Mouse (Mus musculus): Measurements from ENCODE around the gene A630089N07Rik. TPM values are rescaled to one million over a fixed set of nuclear protein-coding genes. Genes with fewer than 3 reads are reported as not detected.
"Not testable (repeated sequence)": the region's sequence is repeated elsewhere in the genome, so short reads cannot be mapped to it uniquely, and the experiment has no call there.

A630089N07Rik gene
- polyA plus RNA-seq, 1 experiment from 2014 or later = 12.6 TPM

DNA sequence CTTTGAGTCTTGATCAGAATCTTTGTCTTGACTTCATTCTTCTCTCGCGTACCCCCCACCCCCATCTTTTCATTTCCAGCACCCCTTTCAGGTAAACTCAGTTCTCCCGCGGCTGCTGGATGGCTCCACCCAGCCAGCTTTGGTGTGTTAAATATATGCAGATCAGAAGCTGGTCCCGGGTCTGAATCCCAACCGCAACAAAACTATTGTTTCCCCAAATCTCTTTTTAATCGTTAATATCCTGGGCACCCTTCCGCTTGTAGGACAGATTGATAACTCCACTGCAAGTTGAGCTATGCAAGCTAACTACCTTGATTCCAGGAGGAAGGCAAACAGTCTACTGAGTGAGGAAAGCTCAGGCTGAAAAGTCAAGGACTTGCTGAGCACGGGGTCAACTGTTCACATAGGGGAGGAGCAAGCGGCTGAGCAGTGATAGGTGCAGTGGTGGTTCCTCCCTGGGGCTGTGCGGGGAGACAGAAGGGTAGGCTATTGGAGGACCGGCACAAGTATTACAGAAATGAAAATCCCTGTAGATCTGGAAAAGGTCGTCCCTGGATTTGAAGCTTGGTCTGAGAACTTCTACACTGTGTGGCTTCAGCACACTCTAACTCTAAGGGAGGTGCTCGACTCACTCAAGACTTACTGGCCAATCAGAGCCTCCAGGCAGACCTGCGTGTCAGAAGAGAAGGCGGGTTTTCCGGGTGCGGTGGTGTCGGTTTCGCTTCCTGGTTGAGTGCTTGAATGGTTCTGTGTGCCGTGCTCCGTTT lies 85.5 kb downstream of the A630089N07Rik start, which contains the start of gene B230307C23Rik:
TSS of gene B230307C23Rik (plus strand) at position 700 of the 767 bp plus-strand sequence.
- peak; percentile 97 for ATAC-seq (ENCODE audit: low FRiP score)
- Histone ChIP-seq H3K4me1 (peaks cover 18% of the 10 kb centered on the region), H3K36me3 (peaks cover 3% of the 10 kb centered on the region; the same call in 1 of the 2 replicates), H3K4me2 (peak within 1 kb of the TSS; percentile 86), H3K27ac (replicated peaks) (peak within 1 kb of the TSS; percentile 76), H3K9ac (replicated peaks) (peak within 1 kb of the TSS; percentile 43), H3K9me3 (replicated peaks) (no peaks in the 10 kb centered on the region), H3K4me3 (replicated peaks) (peak within 1 kb of the TSS; percentile 58), H3K27me3 (replicated peaks) (no peaks in the 10 kb centered on the region)
- 3% methylated on average over 22 of the region's 22 CpGs for WGBS

DNA sequence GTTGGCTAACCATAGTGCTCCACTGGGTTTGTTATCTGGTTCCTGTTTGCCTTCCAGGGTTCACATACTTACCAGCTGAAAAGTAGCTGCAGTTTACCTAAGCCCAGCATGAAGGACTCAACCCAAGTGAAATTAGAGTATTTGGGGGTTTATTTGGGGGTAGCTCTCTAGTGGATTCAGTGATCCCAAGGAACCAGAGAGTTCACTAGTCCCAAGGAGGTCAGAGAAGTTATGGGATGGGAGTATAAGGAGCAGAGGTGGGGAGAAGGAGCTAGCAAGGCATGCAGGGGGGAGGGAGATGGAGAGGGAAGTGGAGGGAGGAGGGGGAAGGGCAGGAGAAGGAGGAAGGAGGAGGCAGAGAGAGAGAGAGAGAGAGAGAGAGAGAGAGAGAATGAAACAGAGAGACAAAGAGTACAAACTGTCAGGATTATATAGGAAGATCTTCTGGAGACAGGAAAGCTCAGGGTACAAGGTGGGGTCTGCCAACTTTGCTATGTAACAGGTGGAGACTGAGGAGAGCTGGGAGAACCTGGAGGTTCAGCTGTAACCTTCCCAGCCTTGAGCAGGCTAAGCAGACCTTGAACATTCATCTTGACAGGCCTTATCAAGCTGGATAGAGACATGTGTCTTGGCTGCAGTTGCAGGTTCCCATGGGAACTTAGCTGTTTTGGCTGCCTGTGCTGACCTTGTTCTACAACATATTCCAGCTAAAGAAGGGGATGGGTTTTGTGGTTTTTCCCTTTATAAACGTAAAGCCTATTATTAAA lies 86.2 kb downstream of the A630089N07Rik start:
- peak overlapping the region; percentile 86 for H3K4me2 ChIP-seq
- no peaks in the 10 kb centered on the region for H3K9me3 ChIP-seq (replicated peaks)
- H3K27me3 ChIP-seq (replicated peaks) = no peaks in the 10 kb centered on the region
- 0 out of 2 replicates have a peak overlapping the region, but pooled peaks have one; percentile 43 for H3K9ac ChIP-seq (replicated peaks)
- peaks cover 3% of the 10 kb centered on the region; the same call in 1 of the 2 replicates for H3K36me3 ChIP-seq
- peaks cover 18% of the 10 kb centered on the region for H3K4me1 ChIP-seq
- H3K4me3 ChIP-seq (replicated peaks) = peak overlapping the region; percentile 58
- H3K27ac ChIP-seq (replicated peaks) = 0 out of 2 replicates have a peak overlapping the region, but pooled peaks have one; percentile 76
- 23% methylated on average over 1 of the region's 1 CpGs for WGBS
- no peak for ATAC-seq (ENCODE audit: low FRiP score)

DNA sequence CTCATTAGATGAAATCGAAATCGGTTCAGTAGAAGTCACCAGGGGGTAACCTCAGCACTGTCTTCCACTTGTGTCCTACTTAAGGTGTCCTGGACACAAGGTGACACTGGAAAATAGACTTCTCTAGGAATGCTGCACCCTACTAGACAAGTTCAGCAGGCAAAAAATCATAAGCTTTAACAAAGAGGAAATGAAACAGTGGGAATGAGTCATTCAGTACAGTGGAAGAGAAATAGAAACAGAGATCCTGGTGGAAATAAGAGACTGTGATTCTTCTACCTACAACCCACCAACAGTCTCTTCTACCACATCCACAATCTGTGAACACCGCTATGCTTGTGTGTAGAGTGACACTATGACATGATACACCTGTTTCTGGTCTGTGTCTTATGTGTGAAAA lies 89.8 kb downstream of the A630089N07Rik start:
- H3K4me1 ChIP-seq; H3K9me3 ChIP-seq (replicated peaks); H3K4me2 ChIP-seq; H3K4me3 ChIP-seq (replicated peaks); H3K27me3 ChIP-seq (replicated peaks); H3K36me3 ChIP-seq; ATAC-seq (ENCODE audit: low FRiP score); H3K9ac ChIP-seq (replicated peaks); H3K27ac ChIP-seq (replicated peaks): not testable (repeated sequence)
- 85% methylated on average over 3 of the region's 3 CpGs for whole genome bisulfite sequencing

DNA sequence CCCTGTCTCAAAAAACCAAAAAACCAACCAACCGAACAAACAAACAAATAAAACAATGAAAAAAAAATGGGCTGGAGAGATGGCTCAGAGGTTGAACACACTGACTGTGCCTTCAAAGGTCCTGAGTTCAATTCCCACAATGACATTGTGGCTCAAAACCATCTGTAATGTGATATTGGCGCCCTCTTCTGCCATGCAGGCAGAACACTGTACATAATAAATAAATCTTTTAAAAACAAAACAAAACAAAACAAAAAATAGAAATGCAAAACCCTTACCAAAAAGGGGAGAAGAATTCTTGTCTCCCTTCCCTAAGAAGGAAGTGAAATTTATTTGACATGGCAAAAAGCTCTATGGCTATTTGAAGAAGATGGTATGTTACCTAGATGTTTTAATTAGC lies 90.7 kb downstream of the A630089N07Rik start:
- Histone ChIP-seq H3K27me3 (replicated peaks) (no peaks in the 10 kb centered on the region), H3K4me2 (no peak overlapping the region), H3K9ac (replicated peaks) (no peak overlapping the region), H3K4me3 (replicated peaks) (no peak overlapping the region), H3K27ac (replicated peaks) (no peak overlapping the region), H3K4me1 (peaks cover 6% of the 10 kb centered on the region), H3K9me3 (replicated peaks) (no peaks in the 10 kb centered on the region), H3K36me3 (no peaks in the 10 kb centered on the region)
- 82% methylated on average over 2 of the region's 2 CpGs for WGBS
- no peak for ATAC-seq (ENCODE audit: low FRiP score)

DNA sequence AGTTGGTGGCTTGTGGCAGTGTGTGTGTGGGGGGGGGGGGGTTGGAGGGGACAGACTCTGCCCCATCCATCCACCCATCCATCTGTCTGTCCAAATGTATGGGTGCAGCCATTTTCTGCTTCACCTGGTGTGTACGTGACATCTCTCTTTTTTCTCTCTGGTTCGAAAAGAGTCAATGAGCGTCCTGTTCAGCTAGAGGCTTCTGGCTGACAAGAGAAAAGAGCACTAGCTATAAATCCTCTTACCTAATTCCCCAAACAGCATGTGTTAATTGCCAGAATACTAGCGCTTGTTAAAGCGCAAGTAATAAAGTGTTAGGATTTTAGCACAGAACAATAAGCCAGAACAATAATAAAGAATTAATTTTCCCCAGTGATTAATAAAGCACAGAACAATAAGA lies 97.7 kb downstream of the A630089N07Rik start:
- Histone ChIP-seq H3K4me1 (peaks cover 6% of the 10 kb centered on the region), H3K9ac (replicated peaks) (no peak overlapping the region), H3K27ac (replicated peaks) (no peak overlapping the region), H3K36me3 (no peaks in the 10 kb centered on the region), H3K4me2 (no peak overlapping the region), H3K9me3 (replicated peaks) (no peaks in the 10 kb centered on the region), H3K27me3 (replicated peaks) (0 out of 2 replicates have a peak, but pooled peaks cover 2% of the 10 kb centered on the region), H3K4me3 (replicated peaks) (no peak overlapping the region)
- WGBS = 11% methylated on average over 5 of the region's 5 CpGs
- peak; percentile 50; the same call in 1 of the 2 replicates for ATAC-seq (ENCODE audit: low FRiP score)

DNA sequence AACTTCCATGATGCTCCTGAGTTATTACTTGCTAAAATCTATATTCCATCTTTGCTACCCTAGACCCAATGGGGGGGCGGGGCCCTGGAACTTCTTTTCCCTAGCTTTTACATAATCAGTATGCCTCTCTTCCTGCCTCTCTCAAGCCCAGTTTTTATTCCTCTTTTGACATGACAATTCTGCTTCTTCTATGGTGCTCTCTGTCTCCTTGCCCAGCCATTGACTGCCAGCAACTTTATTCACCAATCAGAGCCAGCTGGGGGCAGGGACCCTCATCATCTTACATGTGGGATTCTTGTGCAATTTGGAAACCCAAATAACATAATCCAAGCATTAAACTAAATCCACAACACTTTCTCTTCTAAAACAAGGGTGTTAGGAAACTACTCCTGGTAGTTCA lies 100.9 kb downstream of the A630089N07Rik start:
- no peak overlapping the region for H3K4me2 ChIP-seq

DNA sequence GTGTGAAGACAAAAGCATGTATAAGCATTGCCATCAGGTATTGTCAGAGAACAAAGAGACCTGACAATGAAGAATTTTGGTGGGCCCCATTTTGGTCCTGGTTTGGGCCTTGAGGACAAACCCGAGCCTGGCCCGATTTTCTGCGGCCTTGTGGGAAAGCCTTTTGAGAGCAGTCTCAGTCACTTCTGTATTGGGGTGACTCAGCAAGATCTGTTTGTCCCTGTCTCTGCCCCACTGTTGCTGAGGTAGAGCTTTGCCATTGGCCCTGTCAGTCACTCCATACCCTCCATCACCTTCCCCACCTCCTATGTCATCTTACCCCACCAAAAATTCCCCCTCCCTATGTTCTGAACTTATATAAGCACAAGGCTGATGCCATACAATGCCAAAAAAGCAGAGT lies 104.5 kb downstream of the A630089N07Rik start:
- H3K9me3 ChIP-seq (replicated peaks) = no peaks in the 10 kb centered on the region
- H3K4me3 ChIP-seq (replicated peaks) = no peak overlapping the region
- 96% methylated on average over 3 of the region's 3 CpGs for WGBS
- H3K27ac ChIP-seq (replicated peaks) = no peak overlapping the region
- no peaks in the 10 kb centered on the region for H3K36me3 ChIP-seq
- no peaks in the 10 kb centered on the region for H3K4me1 ChIP-seq
- ATAC-seq (ENCODE audit: low FRiP score) = no peak
- H3K27me3 ChIP-seq (replicated peaks) = 0 out of 2 replicates have a peak, but pooled peaks cover 2% of the 10 kb centered on the region
- H3K4me2 ChIP-seq = no peak overlapping the region
- no peak overlapping the region for H3K9ac ChIP-seq (replicated peaks)

More for the DNA sequence above, 100.9 kb downstream of the A630089N07Rik start:
- no peak overlapping the region for H3K9ac ChIP-seq (replicated peaks)
- H3K9me3 ChIP-seq (replicated peaks) = no peaks in the 10 kb centered on the region
- H3K4me3 ChIP-seq (replicated peaks) = no peak overlapping the region
- peaks cover 6% of the 10 kb centered on the region for H3K4me1 ChIP-seq
- no peak overlapping the region for H3K27ac ChIP-seq (replicated peaks)
- H3K36me3 ChIP-seq = no peaks in the 10 kb centered on the region
- H3K27me3 ChIP-seq (replicated peaks) = 0 out of 2 replicates have a peak, but pooled peaks cover 2% of the 10 kb centered on the region
- no peak for ATAC-seq (ENCODE audit: low FRiP score)
- WGBS = 94% methylated on average over 1 of the region's 1 CpGs

DNA sequence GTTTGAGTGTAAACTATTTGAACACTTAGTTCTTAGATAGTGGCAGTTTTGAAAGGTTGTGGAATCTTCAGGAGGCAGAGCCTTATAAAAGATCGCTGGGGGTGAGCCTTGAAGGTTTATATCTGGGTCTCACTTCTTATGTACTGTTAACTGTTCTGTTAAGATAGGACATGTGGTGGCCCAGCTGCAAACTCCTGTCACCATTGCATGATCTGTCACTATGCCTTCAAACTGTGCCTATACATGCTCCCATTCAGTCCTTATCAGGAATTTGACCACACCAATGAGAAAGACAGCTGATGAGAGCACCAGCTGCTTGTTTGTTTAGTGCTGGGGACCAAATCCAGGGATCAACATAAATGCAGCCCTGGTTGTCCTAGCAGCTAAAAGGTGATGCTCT lies 105.0 kb downstream of the A630089N07Rik start:
- H3K36me3 ChIP-seq = no peaks in the 10 kb centered on the region
- no peaks in the 10 kb centered on the region for H3K27me3 ChIP-seq (replicated peaks)
- no peaks in the 10 kb centered on the region for H3K9me3 ChIP-seq (replicated peaks)
- H3K27ac ChIP-seq (replicated peaks) = no peak overlapping the region
- H3K9ac ChIP-seq (replicated peaks) = no peak overlapping the region
- no peak overlapping the region for H3K4me2 ChIP-seq
- no peak for ATAC-seq (ENCODE audit: low FRiP score)
- WGBS = 71% methylated on average over 1 of the region's 1 CpGs
- H3K4me3 ChIP-seq (replicated peaks) = no peak overlapping the region
- H3K4me1 ChIP-seq = no peaks in the 10 kb centered on the region

DNA sequence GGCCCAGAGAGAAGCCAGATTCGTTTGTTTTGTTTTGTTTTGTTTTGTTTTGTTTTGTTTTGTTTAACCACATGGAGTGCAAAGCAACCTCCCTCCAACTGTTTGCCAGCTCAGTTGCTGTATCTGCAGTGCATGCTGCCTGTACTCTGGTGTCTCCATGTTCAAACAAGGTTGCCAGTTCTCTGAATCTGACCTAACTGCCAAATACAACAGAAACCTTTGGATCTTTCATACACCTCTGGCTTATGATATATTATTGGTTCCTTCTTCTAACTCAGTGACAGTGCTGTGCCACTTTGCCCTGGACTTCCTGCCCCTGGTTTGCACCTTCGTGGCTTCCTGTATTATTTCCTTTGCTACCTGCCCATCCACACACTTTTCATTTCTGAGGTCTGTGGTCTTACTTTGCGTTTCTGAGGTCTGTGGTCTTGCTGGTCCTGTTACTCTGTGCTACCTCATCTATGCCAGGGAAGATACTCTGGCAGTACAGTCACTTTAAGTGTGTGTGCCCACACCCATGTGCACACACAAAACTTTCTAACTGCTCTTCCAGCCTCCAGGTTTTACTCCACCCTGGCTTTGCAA lies 118.2 kb downstream of the A630089N07Rik start:
- H3K4me3 ChIP-seq (replicated peaks) = no peak overlapping the region
- H3K9me3 ChIP-seq (replicated peaks) = no peaks in the 10 kb centered on the region
- H3K36me3 ChIP-seq = no peaks in the 10 kb centered on the region
- H3K27me3 ChIP-seq (replicated peaks) = no peaks in the 10 kb centered on the region
- no peak overlapping the region for H3K9ac ChIP-seq (replicated peaks)
- H3K27ac ChIP-seq (replicated peaks) = no peak overlapping the region
- peaks cover 20% of the 10 kb centered on the region for H3K4me1 ChIP-seq
- WGBS = 93% methylated on average over 3 of the region's 3 CpGs
- H3K4me2 ChIP-seq = no peak overlapping the region
- no peak for ATAC-seq (ENCODE audit: low FRiP score)

DNA sequence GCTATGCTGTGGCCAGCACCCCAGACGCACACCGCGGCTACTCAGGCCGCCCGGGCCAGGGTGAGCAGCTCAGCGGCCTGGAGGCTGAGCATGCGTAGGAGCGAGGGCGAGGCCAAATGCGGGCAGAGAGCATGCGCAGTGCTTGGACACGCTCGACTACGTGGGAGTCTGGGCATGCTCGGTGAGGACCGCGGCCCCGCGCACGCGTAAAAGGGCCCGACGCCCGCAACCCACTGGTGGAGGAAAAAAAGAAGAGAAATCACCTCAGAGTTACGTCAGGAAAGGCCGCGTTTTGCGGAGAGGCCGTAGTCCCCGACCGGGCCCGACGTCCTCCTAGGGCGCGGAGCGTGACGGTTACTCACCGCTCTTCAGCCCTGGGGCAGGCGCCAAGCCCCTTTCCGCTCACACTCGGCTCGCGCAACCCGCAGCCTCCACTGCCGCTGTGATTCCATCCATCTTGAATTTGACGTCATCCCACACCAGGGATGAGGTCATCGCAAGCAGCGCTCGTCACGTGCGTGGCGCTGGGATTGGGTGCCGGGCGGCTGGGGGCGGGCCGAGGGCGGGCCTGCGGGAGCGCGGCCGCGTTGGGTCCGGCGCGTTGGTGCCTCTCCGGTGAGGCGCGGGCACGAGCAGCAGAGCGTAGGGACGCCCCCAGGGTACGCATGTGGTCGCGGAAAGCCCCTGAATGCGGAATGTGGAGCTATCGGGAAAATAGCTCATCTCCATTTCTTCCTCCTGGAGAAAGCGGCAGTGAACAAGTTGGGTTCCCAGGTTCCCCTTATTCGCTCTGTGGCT lies 119.9 kb downstream of the A630089N07Rik start, which contains the start of the genes C2cd2 and Zbtb21:
TSS of gene C2cd2 (minus strand) at position 448 of the 798 bp plus-strand sequence.
TSS of gene Zbtb21 (minus strand) at position 472 of the 798 bp plus-strand sequence.
- Histone ChIP-seq H3K4me1 (peaks cover 20% of the 10 kb centered on the region), H3K27me3 (replicated peaks) (no peaks in the 10 kb centered on the region), H3K4me3 (replicated peaks) (peak within 1 kb of the TSS; percentile 76), H3K9me3 (replicated peaks) (no peaks in the 10 kb centered on the region), H3K4me2 (peak within 1 kb of the TSS; percentile 89), H3K36me3 (no peaks in the 10 kb centered on the region), H3K27ac (replicated peaks) (peak within 1 kb of the TSS; percentile 99), H3K9ac (replicated peaks) (peak within 1 kb of the TSS; percentile 94)
- peak; percentile 99 for ATAC-seq (ENCODE audit: low FRiP score)
- under 1% methylated on average over 78 of the region's 78 CpGs for WGBS
